Mouse (Mus musculus) urinary bladder, postnatal 4 days (tissue): Measurements from ENCODE around the gene Erc2.

Experiments used
- DNase-seq, 2 experiments: peaks; one replicate each; pipeline ENCODE4 v3.0.0; 2021 to 2022; ENCODE audit warnings: low spot score in 2 of 2

The Erc2 gene

DNA sequence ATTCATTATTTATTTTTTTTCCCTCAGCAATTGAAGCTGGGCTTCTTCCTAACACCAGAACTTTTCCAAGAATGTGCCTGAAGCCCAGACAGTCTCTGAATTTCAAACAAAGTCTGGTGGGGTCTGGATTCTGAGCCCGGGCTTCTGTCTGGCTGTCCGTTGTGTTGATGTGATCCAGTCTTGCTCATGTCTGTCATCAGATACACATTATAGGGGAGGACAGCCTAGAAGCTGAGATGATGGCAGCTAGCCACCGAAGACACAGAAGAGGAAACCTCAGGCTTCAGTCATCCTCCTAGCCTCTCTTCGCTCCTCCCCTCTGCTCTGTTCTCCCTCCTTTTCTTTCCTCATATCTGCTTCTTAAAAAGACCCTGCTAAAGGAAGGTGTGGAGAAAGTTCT lies 551.5 kb downstream of the Erc2 start:
- DNase-seq: no peak

DNA sequence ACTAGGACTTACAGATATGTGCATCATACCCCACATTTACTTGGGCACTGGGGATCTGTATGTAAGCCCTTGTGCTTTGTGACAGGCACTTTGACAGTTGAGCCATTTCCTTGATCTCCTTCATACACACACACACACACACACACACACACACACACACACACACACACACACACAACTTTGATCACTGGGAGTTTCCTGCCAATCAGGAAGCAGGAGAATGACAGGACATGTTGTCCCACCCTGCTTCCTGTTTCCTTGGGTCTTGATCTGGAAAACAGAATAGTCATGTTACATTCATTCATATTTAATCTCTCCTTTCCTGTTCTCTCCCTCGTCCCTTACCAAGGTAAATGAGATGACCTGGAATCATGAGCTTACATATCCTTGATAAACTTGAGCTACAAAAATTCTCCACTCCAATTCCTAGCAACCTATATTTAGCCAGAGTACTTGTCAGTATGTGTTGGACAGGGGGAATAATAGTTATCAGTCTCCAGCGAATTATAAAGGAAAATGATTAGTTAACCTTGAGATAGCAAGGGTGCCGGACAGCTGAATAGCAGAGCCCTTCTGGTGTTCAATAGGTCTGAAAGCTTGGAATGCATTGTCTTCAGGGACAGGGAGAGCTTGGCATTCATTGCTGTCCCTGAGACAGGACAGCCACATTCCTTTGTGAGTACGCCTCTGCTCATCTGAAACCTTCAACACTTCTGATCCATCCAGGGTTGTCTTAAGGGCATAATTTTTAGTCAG lies 559.0 kb downstream of the Erc2 start:
- no peak for DNase-seq

DNA sequence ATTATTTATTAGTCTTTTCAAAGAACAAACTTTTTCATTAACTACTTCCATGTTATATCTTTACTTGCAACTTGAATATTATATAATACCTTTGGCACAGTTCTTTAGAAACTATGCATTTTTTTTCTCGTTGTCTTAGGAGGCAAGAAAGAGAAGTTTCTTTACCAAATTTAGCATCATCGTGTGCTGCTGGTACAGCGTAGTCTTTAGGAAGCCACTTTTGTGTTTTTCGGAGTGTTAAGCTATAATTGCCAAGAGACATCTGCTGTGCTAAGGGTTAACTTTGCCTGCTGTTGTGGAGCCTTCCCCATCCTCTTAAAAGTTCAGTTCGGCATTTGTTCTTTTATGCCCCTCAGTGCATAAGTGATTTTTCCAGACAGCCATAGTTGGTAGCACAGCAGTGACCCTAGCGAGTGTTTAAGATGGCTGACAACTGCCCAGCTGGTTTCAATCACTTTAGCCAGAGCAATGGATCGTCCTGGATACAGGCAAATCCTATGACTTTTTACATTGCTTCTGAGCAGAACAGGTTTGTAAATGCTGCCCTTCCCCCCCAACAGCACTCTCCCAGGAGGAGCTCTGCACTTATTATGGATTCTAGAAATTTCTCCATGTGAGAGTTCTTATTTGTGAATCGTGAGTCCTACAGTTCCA lies 570.6 kb downstream of the Erc2 start:
- no peak for DNase-seq

DNA sequence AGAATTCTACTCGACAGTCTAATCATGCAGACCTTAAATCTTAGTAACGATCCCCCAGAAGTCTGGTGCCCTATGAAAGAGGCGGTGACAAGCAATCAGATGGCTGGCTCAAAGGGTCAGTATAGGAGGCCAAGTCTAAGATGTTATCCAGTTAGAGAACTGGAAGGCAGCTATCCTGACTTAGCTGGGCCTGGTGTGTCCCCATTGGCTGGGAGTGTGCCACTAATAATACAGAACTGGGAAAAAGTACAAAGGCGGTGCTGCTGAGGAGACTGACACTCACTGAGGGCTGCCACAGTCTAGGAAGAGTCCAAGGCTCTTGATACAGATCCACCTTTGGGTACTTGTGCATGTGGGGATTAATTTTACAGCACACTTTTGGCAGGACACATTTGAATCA lies 581.6 kb downstream of the Erc2 start:
- DNase-seq: no peak

DNA sequence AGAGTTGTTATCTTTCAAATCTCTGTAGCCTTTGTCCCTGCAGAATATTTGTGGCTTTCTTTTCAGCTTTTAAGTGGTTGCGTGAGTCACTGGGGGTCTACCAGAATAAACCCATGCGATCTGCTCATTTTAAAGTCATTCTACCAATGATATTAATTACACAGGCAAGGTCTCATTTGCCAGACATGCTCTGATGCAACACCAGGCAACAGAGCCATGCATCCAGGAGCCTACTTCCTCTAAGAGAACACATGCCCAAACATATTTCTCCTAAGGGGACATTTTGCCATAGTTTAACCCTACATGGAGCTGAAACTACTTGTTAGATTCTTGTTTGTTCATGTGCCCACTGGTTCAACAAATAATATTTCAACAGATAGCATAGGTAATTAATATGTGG lies 584.1 kb downstream of the Erc2 start:
- no peak for DNase-seq

DNA sequence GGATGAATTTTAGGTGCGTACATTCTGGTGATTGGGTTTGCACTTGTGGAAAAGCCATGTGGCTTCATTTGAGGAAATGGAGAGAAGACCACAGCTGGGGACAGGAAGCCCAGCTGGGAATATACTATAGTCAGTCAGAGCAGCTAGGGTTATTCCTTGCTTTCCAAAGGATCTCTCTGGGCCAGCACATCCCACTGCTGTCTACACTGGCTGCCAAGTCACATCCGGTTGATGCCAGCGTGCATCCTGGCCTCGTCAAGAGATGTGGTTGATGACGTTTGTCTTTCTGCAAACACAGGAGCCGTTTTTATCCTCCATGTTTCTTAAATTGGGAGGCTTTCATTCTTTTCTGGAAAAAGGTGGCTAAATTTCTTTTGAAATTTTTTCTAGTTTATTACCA lies 603.3 kb downstream of the Erc2 start:
- DNase-seq: no peak

DNA sequence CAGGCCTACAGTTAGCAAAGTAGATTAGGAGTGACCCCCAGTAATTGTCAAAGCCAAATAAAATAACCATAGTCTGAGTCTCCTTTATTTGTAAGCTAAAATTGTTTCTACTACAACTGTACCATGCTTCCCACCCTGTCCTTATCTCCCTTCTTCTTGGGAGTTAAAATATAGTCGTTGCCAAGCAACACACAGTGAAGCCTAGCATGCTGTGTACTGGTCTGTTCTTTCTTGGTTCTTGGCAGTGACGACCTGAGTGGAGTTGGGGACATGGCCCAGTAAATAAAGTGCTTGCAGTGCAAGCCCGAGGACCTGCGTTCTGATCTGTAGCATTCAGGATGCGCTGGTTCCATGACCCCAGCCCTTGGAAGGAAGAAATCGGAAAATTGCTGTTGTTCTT lies 608.3 kb downstream of the Erc2 start:
- no peak for DNase-seq

DNA sequence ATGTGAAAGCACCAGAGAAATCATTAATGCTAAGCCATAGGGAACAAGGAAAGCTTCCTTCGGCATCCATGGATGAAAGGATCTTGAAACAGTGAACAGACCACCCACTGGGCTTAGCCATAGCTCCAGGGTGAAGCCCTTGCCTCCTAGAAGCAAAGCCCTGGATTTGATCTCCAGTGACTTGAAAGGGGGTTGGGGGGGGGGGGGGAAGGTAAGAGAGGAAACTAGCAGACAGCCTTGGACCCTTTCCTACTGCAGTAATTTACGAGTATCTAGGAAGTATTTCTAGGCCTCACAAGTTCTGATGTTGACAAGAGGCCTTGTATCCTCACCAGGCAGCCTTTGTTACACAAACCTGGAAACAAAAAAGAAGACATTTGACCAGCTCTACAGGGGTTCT lies 609.0 kb downstream of the Erc2 start:
- DNase-seq: no peak

DNA sequence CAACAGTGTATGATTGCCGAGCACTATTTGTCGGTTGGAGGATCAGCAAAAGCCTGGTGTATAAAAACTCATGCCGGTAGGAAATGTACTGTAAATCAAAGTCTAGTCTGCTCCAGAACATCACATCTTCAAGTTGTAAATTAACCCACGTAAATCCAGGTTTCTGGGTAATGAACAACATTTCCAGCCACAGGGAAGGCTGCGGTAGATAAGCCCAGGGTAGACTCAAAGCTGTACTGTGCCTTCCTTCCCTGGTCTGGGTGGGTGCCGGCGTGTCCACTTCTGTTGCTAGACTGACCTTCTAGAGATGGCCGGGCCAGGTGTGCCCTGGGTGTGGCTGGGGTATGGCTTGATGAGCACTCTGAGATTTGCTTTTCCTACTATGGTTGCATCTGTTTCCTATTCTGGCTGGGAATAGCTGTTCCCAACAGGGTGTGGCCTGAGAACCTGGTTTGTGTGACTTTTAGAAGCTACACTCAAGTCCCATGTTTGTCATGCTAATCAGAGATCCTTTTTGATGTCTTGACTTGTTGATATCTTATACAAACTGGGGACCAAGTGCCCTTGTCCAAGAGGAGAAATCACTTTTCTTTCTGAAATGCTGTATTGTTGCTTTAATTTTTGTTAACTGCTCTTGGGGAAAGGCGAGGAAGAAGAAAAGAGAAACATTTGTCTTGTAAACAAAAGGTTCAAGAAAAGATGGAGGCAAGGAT lies 616.3 kb downstream of the Erc2 start:
- no peak for DNase-seq

DNA sequence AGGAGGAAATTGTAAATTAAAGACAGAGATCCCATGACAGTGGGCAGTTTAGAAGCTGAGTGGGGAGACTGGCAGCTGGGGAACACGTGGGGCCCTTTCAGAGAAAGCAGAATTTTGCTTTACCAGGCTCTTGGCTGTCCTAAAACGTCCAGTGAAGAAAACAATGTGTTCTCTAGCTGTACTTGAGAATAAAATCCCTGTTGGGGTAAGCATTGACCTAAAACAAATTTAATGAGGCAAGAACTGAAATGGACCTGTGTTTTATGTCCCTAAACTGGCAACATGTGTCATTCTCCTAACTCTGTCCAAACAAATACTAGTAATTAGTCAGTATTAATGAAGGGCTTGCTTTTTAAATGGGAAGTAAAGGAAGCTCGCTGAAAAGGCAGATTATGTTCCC lies 617.9 kb downstream of the Erc2 start:
- no peak for DNase-seq

DNA sequence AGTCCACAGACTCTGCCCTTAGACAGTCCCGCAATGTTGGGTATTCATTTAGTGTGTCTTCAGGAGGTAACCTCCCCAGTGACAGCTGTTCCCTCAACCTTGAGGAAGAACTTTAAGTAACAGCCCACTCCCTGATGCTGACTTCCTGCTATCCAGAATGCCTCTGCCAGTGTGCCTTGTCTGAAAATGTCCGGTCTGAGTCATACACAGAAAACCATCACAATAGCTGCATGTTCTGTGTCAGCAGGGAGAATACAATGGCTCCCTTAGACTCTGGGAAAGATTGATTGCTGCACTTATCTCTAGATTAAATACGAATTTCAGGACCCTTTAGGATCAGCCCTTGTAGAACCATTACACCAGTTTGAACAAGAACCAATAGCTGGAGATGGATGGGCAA lies 620.5 kb downstream of the Erc2 start:
- no peak for DNase-seq

DNA sequence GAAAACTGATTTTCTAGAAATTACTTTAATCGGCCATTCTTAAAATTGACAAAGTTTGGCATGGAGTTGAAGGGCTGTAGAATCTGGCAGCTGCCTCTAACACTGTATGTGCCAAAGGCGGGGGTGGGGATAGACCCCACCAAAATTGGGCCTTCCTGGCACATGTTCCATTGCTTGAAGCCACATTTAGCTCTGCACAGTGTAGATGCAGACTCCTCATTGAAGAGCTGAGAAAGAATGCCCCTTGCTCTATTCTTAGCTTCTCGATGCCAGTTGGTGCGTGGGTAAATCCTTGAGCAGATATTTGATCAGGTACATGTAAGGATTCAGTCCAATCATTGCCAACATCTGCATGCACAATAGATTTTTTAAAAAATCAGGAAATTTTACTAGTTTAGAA lies 621.2 kb downstream of the Erc2 start:
- no peak for DNase-seq

DNA sequence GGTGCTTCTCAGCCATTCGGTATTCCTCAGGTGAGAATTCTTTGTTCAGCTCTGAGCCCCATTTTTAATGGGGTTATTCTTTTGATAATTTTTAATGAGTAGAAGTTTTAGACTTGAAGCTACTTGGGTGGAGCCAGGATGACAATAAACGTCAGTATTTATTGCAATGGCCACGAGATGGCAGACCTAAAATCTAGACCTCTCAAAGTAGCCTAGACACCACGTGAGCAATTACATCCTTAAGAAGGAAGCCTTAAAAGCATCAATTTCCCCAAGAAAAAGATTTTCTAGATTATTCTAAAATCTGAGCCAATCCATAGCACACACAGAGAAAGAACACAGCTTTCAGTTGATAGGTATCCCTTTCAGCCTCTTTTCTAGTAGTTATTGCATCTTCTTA lies 640.5 kb downstream of the Erc2 start:
- no peak for DNase-seq

DNA sequence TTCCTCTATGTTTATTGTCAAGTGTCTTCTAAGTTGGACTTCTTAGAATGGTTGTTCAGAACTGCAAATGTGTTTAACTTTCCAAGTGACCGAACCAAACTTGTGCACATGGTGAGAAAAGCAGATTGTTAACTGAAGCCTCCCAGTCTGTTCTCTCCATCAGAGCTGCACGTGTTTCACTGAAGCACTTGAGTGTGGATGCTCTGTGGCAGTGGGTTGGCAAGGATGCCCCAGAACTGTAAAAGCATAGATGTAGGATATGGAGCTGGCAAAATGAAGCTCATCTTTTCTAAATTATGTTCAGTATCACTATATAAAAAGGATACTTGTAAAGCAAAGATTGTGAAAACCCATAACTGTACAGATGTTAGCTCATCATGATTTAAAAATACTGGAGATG lies 645.1 kb downstream of the Erc2 start:
- DNase-seq: no peak

DNA sequence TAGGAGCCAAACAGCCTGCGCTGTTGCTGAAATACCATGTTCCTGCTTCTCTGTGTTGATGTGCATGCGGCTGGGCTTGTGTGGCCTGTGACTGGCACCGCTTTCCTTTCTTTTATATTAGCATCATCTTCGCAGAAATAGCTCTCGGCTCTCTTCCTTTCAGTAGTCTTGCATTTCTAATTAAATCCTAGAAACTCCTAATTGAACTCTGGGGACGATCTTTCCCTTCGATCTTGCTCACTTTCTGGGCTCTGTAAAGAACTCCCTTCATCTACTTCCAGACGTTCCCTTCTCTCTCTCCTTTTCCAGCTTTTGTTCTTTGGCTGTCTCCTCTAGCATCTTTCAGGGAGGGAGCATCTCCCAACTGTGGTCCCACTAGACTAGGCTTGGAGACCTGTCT lies 649.6 kb downstream of the Erc2 start:
- no peak for DNase-seq

DNA sequence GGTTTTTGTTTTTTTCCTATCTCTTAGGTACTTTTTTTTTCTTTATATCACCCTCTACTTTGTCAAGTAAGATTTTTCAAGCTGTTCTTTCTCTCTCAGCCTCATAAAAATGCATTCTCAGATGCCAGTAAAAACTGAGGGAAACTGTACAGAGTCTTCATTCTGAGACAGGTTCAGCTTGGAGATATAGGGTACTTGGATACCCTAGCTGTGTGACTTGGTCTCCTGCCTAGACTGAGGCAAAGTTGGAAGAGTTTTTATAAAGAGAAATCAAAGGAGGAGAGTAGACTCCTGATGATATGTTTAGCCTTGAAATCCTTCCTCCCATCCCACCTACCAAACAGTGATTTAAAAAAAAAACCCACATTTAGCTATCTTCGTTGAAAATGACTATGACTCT lies 651.4 kb downstream of the Erc2 start:
- no peak for DNase-seq

DNA sequence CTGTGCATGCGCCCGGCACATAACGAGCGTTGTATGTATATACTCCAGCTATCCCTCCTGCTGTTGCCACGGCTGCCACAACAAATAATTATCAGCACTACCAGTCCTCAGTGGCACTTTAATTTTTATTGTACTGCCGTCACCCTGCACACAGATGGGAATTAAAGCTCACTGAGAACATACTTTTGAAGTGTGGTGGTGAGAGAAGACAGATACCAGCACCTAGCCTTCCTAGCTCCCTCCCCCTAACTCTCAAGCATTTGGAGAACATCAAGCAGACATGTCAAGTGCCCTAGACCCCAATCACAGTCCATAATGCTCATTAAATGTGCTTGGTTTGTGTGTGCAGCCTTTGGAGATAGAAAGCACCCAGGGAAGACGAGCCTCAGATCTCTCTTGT lies 652.6 kb downstream of the Erc2 start:
- no peak for DNase-seq

DNA sequence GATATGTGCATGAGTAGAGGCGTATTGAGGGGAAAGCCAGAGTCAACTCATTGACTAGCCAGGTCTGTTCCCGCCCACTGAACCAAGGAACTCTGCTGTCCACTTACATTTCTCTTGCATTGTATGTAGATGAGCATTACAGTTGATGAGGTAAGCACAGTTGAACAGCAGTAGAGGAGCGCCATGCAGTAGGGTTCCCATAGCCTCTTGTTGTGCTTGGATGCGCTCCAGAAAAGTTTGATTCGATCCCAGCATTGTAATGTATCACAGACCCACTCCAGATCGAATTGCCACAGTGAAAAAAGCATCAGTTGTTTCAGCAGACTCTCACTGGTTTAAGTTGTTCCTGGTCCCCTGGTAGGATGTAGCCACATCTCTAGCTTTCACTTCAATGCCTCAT lies 656.7 kb downstream of the Erc2 start:
- no peak for DNase-seq

DNA sequence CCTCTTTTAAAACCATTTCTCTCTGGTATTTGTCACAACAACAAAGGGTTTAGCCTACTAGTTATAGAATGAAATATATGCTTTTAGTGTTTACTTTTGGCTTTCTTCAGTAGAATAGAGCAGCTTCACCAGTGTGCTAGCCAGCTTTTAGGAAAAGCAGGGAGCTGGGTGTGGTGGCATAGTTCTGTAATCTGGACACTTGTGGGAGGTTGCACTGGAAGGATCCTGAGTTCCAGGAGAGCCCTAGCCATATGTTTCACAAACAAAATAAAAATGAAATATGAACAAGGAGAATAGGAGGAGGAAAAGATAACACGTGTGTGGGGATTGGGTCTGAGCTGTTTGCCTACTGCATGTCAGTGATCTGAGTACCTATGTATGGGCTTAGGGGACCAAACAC lies 658.1 kb downstream of the Erc2 start:
- DNase-seq: no peak

DNA sequence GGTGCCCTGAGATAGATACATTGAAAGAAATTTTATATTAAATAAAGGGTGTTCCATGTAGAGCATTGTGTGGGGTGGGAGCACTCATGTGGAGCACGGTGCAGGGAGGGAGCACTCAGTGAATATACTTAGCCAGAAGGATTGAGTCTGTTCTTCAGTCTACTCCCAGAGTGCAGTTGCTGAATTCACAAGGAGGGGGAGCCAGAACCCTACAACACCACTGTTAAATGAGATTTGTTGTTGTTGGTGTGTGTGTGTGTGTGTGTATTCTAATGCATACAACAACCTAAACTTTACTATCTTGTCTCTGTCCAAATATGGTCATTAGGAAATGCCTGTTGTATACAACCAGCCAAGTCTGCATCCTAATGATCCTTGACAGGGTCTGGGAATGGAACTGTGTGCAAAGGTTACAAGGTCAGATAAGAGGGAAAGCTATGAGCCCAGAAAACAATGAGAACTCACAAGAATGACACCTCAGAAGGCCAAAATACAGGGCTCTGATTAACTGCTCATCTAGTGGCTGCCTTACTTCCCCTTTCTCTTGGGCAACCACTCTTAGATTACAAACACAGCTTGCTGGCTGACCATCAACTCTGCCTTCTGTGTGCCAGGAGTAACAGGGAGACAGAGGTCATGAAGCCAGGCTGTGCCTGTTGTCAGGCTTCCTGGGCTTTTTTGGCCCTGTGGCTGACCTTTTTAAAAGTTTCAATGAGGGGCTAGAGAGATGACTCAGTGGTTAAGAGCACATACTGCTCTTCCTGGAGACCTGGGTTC lies 661.3 kb downstream of the Erc2 start:
- DNase-seq: no peak

DNA sequence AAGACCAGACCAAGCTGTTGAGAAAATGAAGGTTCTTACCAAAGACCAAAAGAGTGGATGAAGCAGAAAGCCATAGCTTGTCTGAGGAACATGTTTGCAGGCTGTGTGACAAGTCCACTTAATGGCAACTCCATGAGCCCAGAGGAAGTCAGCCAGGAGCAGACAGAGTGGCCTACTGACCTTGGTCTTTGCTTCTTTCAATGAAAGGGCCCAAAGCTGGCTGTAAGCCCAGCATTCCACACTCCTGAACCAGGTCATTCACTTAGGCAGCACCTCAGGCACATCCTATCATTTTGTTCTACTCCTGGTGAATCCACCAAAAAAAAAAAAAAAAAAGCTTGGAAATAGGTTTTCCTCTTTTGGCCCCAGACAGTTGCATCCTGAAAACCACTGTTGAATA lies 664.3 kb downstream of the Erc2 start:
- DNase-seq: no peak

DNA sequence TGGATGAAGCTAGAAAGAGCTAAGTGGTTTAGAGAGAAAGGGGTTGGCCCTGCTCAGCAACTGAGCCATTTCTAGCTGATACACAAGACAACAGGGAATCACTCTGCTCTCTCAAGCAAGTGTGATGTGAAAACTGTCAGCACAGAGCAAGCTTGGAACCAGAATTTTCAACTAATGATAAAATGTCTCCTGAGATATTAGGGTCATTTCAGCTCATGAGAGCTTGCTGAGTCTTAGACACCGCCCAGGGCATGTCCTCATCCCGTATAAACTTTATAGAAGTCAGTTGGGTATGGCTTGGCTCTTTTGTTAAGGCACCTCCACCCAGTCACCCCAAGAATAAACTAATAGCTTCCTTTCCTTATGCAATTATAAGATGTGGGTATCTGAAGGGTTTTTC lies 666.0 kb downstream of the Erc2 start:
- DNase-seq: no peak
